Mouse (Mus musculus) megakaryocyte, embryonic 14.5 days (primary cell): ENCODE measurements at regions not wholly inside any gene's neighbourhood (a gene's known extent, or its start where the extent isn't known, plus 50 kb on each side); places are given as distances from the start of the nearest gene placed in this dataset.

Experiments used
- FLI1 ChIP-seq: IDR thresholded peaks from 2 replicates; pipeline ENCODE4 v1.6.1; 2012; ENCODE audit warnings: low read length, inconsistent platforms, mixed read lengths
- GATA1 ChIP-seq: IDR thresholded peaks from 3 replicates; pipeline ENCODE4 v1.6.1; 2012; ENCODE audit warnings: mixed read lengths, low read length, inconsistent platforms, borderline replicate concordance

DNA sequence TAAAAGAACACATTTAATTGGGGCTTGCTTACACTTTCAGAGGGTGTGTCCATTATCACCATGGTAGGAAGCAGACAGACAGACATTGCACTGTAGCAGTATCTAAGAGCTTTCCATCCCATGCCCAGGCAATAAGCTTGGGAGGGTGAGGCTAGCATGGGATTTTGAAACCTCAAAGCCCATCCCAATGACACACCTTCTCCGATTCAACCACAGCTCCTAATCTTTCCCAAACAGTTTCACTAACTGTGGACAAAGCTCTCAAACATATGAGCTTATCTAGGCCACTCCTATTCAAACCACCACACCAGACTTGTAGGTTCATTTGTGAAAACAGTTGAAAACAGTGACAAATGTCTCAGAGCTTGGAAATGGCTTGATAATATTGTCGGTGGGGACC, 101.0 kb upstream of the Nck2 start:
- TF ChIP-seq GATA1 (no peak), FLI1 (no peak)
